ENCODE assay signal across 12 mouse cellular contexts in genomic region chr5:27249951-27250350, GRCm38 (mm10).
"Had no signal": no experiment of that assay in that cellular context is flagged by ENCODE, and none has a peak within 500 bp of the region (broad histone marks: within the 10 kb centered on the region; RNA-seq: fewer than 3 reads in every experiment).

No protein-coding gene starts in this region.

- H3K36me3 ChIP-seq: limb, embryonic 12.5 days; liver, embryonic 13.5 days; lung, embryonic 15.5 days; midbrain, embryonic 12.5 days had no signal

- H3K4me1 ChIP-seq: liver, embryonic 13.5 days; lung, embryonic 15.5 days; midbrain, embryonic 12.5 days had no signal

- H3K27ac ChIP-seq: layer of hippocampus, adult 2 months; limb, embryonic 12.5 days; liver, embryonic 13.5 days; lung, embryonic 15.5 days; midbrain, embryonic 12.5 days; stomach, postnatal 0 days had no signal

- H3K9ac ChIP-seq: limb, embryonic 12.5 days; liver, embryonic 13.5 days; liver, postnatal 0 days; lung, embryonic 15.5 days; midbrain, embryonic 12.5 days had no signal

- ATAC-seq: liver, postnatal 0 days; midbrain, embryonic 16.5 days had no signal

- H3K4me3 ChIP-seq: layer of hippocampus, adult 2 months; limb, embryonic 12.5 days; liver, embryonic 13.5 days; lung, embryonic 15.5 days; midbrain, embryonic 12.5 days had no signal

- H3K27me3 ChIP-seq: limb, embryonic 12.5 days; liver, embryonic 13.5 days; lung, embryonic 15.5 days; midbrain, embryonic 12.5 days had no signal

- H3K9me3 ChIP-seq: liver, embryonic 13.5 days; lung, embryonic 15.5 days; midbrain, embryonic 12.5 days had no signal

- DNase-seq: kidney, postnatal 10 days; liver; liver, embryonic 13.5 days; liver, postnatal 0 days; lung, postnatal 14 days; thymus, postnatal 4 days had no signal

- H3K4me2 ChIP-seq: limb, embryonic 12.5 days; liver, embryonic 13.5 days; lung, embryonic 15.5 days; midbrain, embryonic 12.5 days had no signal
